Mouse (Mus musculus): ENCODE results near the gene Zdhhc20. TPM values are rescaled to one million over a fixed set of nuclear protein-coding genes. Genes with fewer than 3 reads are reported as not detected.
"Not testable (repeated sequence)": the region's sequence is repeated elsewhere in the genome, so short reads cannot be mapped to it uniquely, and the experiment has no call there.

The Zdhhc20 gene
- polyA plus RNA-seq, 1 experiment from 2014 or later, result 72.5 TPM

- WGBS, result 87% methylated on average over 2 of the region's 2 CpGs
Observed at GRCm38 (mm10) chr14:57886032-57886431, 4.0 kb downstream of the Zdhhc20 start.

GRCm38 (mm10) chr14:57883341-57883740, 6.7 kb downstream of the Zdhhc20 start:
- Histone ChIP-seq H3K27ac (peak overlapping the region; percentile 43), H3K9ac (no peak overlapping the region), H3K9me3 (no peaks in the 10 kb centered on the region), H3K27me3 (no peaks in the 10 kb centered on the region), H3K4me3 (no peak overlapping the region), H3K4me2 (no peak overlapping the region), H3K4me1 (peaks cover 14% of the 10 kb centered on the region), H3K36me3 (no peaks in the 10 kb centered on the region)
- 0 out of 2 replicates have a peak, but pooled peaks have one; percentile 52 for ATAC-seq (ENCODE audit: insufficient number of reproducible peaks, low FRiP score, low TSS enrichment, low read depth)
- 73% methylated on average over 3 of the region's 3 CpGs for WGBS

More at GRCm38 (mm10) chr14:57886032-57886431, 4.0 kb downstream of the Zdhhc20 start:
- Histone ChIP-seq H3K4me1 (peaks cover 19% of the 10 kb centered on the region), H3K27me3 (no peaks in the 10 kb centered on the region), H3K9me3 (no peaks in the 10 kb centered on the region), H3K27ac (no peak overlapping the region), H3K36me3 (no peaks in the 10 kb centered on the region), H3K4me3 (no peak overlapping the region), H3K9ac (no peak overlapping the region), H3K4me2 (no peak overlapping the region)
- no peak for ATAC-seq (ENCODE audit: insufficient number of reproducible peaks, low FRiP score, low TSS enrichment, low read depth)

GRCm38 (mm10) chr14:57882720-57883119, 7.4 kb downstream of the Zdhhc20 start:
- H3K4me3 ChIP-seq, result no peak overlapping the region
- 61% methylated on average over 4 of the region's 4 CpGs for WGBS
- H3K27ac ChIP-seq, result peak overlapping the region; percentile 43
- no peaks in the 10 kb centered on the region for H3K9me3 ChIP-seq
- no peaks in the 10 kb centered on the region for H3K36me3 ChIP-seq
- ATAC-seq (ENCODE audit: insufficient number of reproducible peaks, low FRiP score, low TSS enrichment, low read depth), result no peak
- no peak overlapping the region for H3K4me2 ChIP-seq
- no peak overlapping the region for H3K9ac ChIP-seq
- H3K4me1 ChIP-seq, result peaks cover 9% of the 10 kb centered on the region
- no peaks in the 10 kb centered on the region for H3K27me3 ChIP-seq

GRCm38 (mm10) chr14:57881793-57882192, 8.3 kb downstream of the Zdhhc20 start:
- ATAC-seq (ENCODE audit: insufficient number of reproducible peaks, low FRiP score, low TSS enrichment, low read depth), result no peak
- no peaks in the 10 kb centered on the region for H3K9me3 ChIP-seq
- 49% methylated on average over 4 of the region's 4 CpGs for WGBS
- peaks cover 9% of the 10 kb centered on the region for H3K4me1 ChIP-seq
- no peak overlapping the region for H3K4me3 ChIP-seq
- H3K27me3 ChIP-seq, result no peaks in the 10 kb centered on the region
- H3K27ac ChIP-seq, result peak overlapping the region; percentile 43
- no peaks in the 10 kb centered on the region for H3K36me3 ChIP-seq
- H3K4me2 ChIP-seq, result no peak overlapping the region
- no peak overlapping the region for H3K9ac ChIP-seq

- H3K27ac ChIP-seq, result no peak overlapping the region
Observed at GRCm38 (mm10) chr14:57881074-57881473, 9.0 kb downstream of the Zdhhc20 start.

GRCm38 (mm10) chr14:57877921-57878320, 12.2 kb downstream of the Zdhhc20 start:
- Histone ChIP-seq H3K9ac (no peak overlapping the region), H3K4me2 (no peak overlapping the region), H3K36me3 (peaks cover 7% of the 10 kb centered on the region; the same call in 1 of the 2 replicates), H3K4me1 (peaks cover 5% of the 10 kb centered on the region), H3K27me3 (no peaks in the 10 kb centered on the region), H3K4me3 (no peak overlapping the region), H3K27ac (no peak overlapping the region), H3K9me3 (no peaks in the 10 kb centered on the region)
- no peak for ATAC-seq (ENCODE audit: insufficient number of reproducible peaks, low FRiP score, low TSS enrichment, low read depth)
- 94% methylated on average over 9 of the region's 9 CpGs for WGBS

More at GRCm38 (mm10) chr14:57881074-57881473, 9.0 kb downstream of the Zdhhc20 start:
- Histone ChIP-seq H3K4me3 (no peak overlapping the region), H3K27me3 (no peaks in the 10 kb centered on the region), H3K9me3 (no peaks in the 10 kb centered on the region), H3K36me3 (no peaks in the 10 kb centered on the region), H3K4me2 (no peak overlapping the region), H3K4me1 (peaks cover 9% of the 10 kb centered on the region), H3K9ac (no peak overlapping the region)
- no peak for ATAC-seq (ENCODE audit: insufficient number of reproducible peaks, low FRiP score, low TSS enrichment, low read depth)

- Histone ChIP-seq H3K27ac (no peak overlapping the region), H3K9me3 (no peaks in the 10 kb centered on the region), H3K4me2 (no peak overlapping the region), H3K4me3 (no peak overlapping the region), H3K4me1 (no peaks in the 10 kb centered on the region), H3K36me3 (peaks cover 54% of the 10 kb centered on the region), H3K9ac (no peak overlapping the region), H3K27me3 (no peaks in the 10 kb centered on the region)
- ATAC-seq (ENCODE audit: insufficient number of reproducible peaks, low FRiP score, low TSS enrichment, low read depth), result no peak
- WGBS, result 83% methylated on average over 3 of the region's 3 CpGs
Observed at GRCm38 (mm10) chr14:57866676-57867276, 23.3 kb downstream of the Zdhhc20 start.

- H3K36me3 ChIP-seq, result peaks cover 61% of the 10 kb centered on the region
- 87% methylated on average over 3 of the region's 3 CpGs for WGBS
Observed at GRCm38 (mm10) chr14:57865256-57865655, 24.8 kb downstream of the Zdhhc20 start.

GRCm38 (mm10) chr14:57863129-57863528, 26.9 kb downstream of the Zdhhc20 start:
- ATAC-seq (ENCODE audit: insufficient number of reproducible peaks, low FRiP score, low TSS enrichment, low read depth), result no peak
- H3K4me1 ChIP-seq, result no peaks in the 10 kb centered on the region
- no peak overlapping the region for H3K4me2 ChIP-seq
- no peak overlapping the region for H3K9ac ChIP-seq
- H3K27me3 ChIP-seq, result no peaks in the 10 kb centered on the region
- H3K36me3 ChIP-seq, result peaks cover 56% of the 10 kb centered on the region
- no peaks in the 10 kb centered on the region for H3K9me3 ChIP-seq
- no peak overlapping the region for H3K4me3 ChIP-seq
- WGBS, result 57% methylated on average over 2 of the region's 2 CpGs
- H3K27ac ChIP-seq, result no peak overlapping the region

More at GRCm38 (mm10) chr14:57865256-57865655, 24.8 kb downstream of the Zdhhc20 start:
- H3K4me1 ChIP-seq, result no peaks in the 10 kb centered on the region
- no peak overlapping the region for H3K9ac ChIP-seq
- no peak overlapping the region for H3K4me2 ChIP-seq
- H3K27ac ChIP-seq, result no peak overlapping the region
- H3K4me3 ChIP-seq, result no peak overlapping the region
- H3K27me3 ChIP-seq, result no peaks in the 10 kb centered on the region
- no peaks in the 10 kb centered on the region for H3K9me3 ChIP-seq
- ATAC-seq (ENCODE audit: insufficient number of reproducible peaks, low FRiP score, low TSS enrichment, low read depth), result no peak

GRCm38 (mm10) chr14:57861987-57862412, 28.1 kb downstream of the Zdhhc20 start:
- no peak overlapping the region for H3K27ac ChIP-seq
- no peaks in the 10 kb centered on the region for H3K9me3 ChIP-seq
- H3K4me2 ChIP-seq, result no peak overlapping the region
- no peaks in the 10 kb centered on the region for H3K27me3 ChIP-seq
- 84% methylated on average over 4 of the region's 4 CpGs for WGBS
- no peak overlapping the region for H3K4me3 ChIP-seq
- no peak overlapping the region for H3K9ac ChIP-seq
- ATAC-seq (ENCODE audit: insufficient number of reproducible peaks, low FRiP score, low TSS enrichment, low read depth), result no peak
- peaks cover 56% of the 10 kb centered on the region for H3K36me3 ChIP-seq
- H3K4me1 ChIP-seq, result no peaks in the 10 kb centered on the region

- H3K4me1 ChIP-seq, result no peaks in the 10 kb centered on the region
- H3K4me3 ChIP-seq, result no peak overlapping the region
- H3K9ac ChIP-seq, result no peak overlapping the region
- H3K27ac ChIP-seq, result no peak overlapping the region
- no peaks in the 10 kb centered on the region for H3K27me3 ChIP-seq
- no peaks in the 10 kb centered on the region for H3K9me3 ChIP-seq
- peaks cover 52% of the 10 kb centered on the region for H3K36me3 ChIP-seq
- ATAC-seq (ENCODE audit: insufficient number of reproducible peaks, low FRiP score, low TSS enrichment, low read depth), result no peak
- H3K4me2 ChIP-seq, result no peak overlapping the region
Observed at GRCm38 (mm10) chr14:57859520-57859919, 30.6 kb downstream of the Zdhhc20 start.

- H3K9ac ChIP-seq, result no peak overlapping the region
- H3K36me3 ChIP-seq, result peaks cover 43% of the 10 kb centered on the region
- no peak overlapping the region for H3K4me3 ChIP-seq
- no peak for ATAC-seq (ENCODE audit: insufficient number of reproducible peaks, low FRiP score, low TSS enrichment, low read depth)
- WGBS, result 90% methylated on average over 2 of the region's 2 CpGs
- no peak overlapping the region for H3K4me2 ChIP-seq
- no peaks in the 10 kb centered on the region for H3K27me3 ChIP-seq
- H3K9me3 ChIP-seq, result no peaks in the 10 kb centered on the region
- H3K4me1 ChIP-seq, result no peaks in the 10 kb centered on the region
- no peak overlapping the region for H3K27ac ChIP-seq
Observed at GRCm38 (mm10) chr14:57858601-57859000, 31.5 kb downstream of the Zdhhc20 start.

- H3K27me3 ChIP-seq; H3K4me3 ChIP-seq; H3K4me2 ChIP-seq; H3K9me3 ChIP-seq; H3K4me1 ChIP-seq; ATAC-seq (ENCODE audit: insufficient number of reproducible peaks, low FRiP score, low TSS enrichment, low read depth); H3K27ac ChIP-seq; H3K9ac ChIP-seq: not testable (repeated sequence)
- peaks cover 40% of the 10 kb centered on the region for H3K36me3 ChIP-seq
Observed at GRCm38 (mm10) chr14:57856037-57856436, 34.0 kb downstream of the Zdhhc20 start.

Measured in limb, embryonic 15.5 days (tissue).